Comparison of ENCODE assay signal across 8 mouse cellular contexts in the genomic region with DNA sequence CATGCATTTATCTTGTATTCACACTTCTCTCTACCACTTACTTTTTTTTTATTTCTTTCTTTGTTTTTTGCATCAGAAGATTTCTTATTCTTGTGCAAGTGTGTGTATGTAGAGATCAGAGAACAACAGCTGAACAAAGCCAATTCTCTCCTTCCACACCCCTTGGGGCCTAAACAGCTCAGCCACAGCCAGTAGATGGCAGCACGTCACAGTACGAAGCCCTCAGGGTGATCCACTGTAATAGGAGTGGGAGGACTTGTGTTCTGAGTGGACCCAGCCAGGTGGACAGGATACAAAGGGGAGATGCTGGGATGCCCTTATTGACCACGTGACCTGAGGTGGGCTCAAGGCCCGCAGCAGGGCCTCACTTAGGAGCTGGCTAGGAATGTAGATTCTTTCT. TPM values are rescaled to one million over a fixed set of nuclear protein-coding genes. Genes with fewer than 3 reads are reported as not detected.
DNase-seq lines count a peak whose midpoint lies in the region; ATAC-seq lines count a peak whose summit lies in the region.
"Had no signal": no experiment of that assay in that cellular context is flagged by ENCODE, and none has a peak within 500 bp of the region (broad histone marks: within the 10 kb centered on the region; RNA-seq: fewer than 3 reads in every experiment).

No protein-coding gene starts in this region.

- no peak overlapping the region for H3K27ac ChIP-seq in hindbrain, embryonic 14.5 days
- H3K27ac ChIP-seq: macrophage had no signal

- H3K4me3 ChIP-seq in hindbrain, embryonic 14.5 days (replicated peaks; ENCODE audit: low read length): no peak overlapping the region

- H3K36me3 ChIP-seq in hindbrain, embryonic 14.5 days (replicated peaks; ENCODE audit: control insufficient read depth, insufficient read depth): no peaks in the 10 kb centered on the region

- H3K27me3 ChIP-seq in hindbrain, embryonic 14.5 days (ENCODE audit: control insufficient read depth, insufficient read depth, low read length): no peaks in the 10 kb centered on the region

- H3K9ac ChIP-seq in hindbrain, embryonic 14.5 days: no peak overlapping the region

- peak; percentile 89 for ATAC-seq in activated CD4-positive, CD25-positive, alpha-beta regulatory T cell, adult 4 months
- peak; percentile 74; the same call in 1 of the 2 replicates for ATAC-seq in hindbrain, embryonic 14.5 days (ENCODE audit: low FRiP score)
- ATAC-seq in megakaryocyte, adult 5-6 weeks (ENCODE audit: poor library complexity, severe bottlenecking): peak; percentile 93

- no peak overlapping the region for H3K4me2 ChIP-seq in hindbrain, embryonic 14.5 days (replicated peaks)

- H3K4me1 ChIP-seq in hindbrain, embryonic 14.5 days (replicated peaks; ENCODE audit: control insufficient read depth, insufficient read depth, low read length): no peaks in the 10 kb centered on the region

- peak; percentile 78 to 87 for DNase-seq in cerebellum, postnatal 25 days
- peak; percentile 77 for DNase-seq in gastrocnemius, adult 18-20 months (ENCODE audit: low spot score)
- DNase-seq in hindbrain, embryonic 14.5 days (ENCODE audit: low spot score): peak; percentile 77
- peak; percentile 56 to 60 for DNase-seq in layer of hippocampus, postnatal 36 days
- peak; percentile 61 for DNase-seq in skeletal muscle tissue, adult 2 months (ENCODE audit: low read depth, low spot score)

- WGBS in hindbrain, embryonic 14.5 days: 12% methylated on average over 4 of the region's 4 CpGs

- H3K9me3 ChIP-seq in hindbrain, embryonic 14.5 days (ENCODE audit: control insufficient read depth, low read length): no peaks in the 10 kb centered on the region

RNA-seq across cellular contexts. Expression of a gene that starts 5.3 kb away (rescaled TPM):
- 1 to 10 TPM; 4.9 to 7.9 TPM for polyA plus RNA-seq in activated CD4-positive, CD25-positive, alpha-beta regulatory T cell, adult 4 months (2017; shearing (Covaris generic))
- under 1 TPM in 1 of 2 experiments, not detected in 1; 0.12 TPM for total RNA-seq in gastrocnemius, adult 18-20 months (2021)
- polyA plus RNA-seq in hindbrain, embryonic 14.5 days (2014; fragmentation: Nextera tagmentation; extraction: Ambion mirVana): 0.13 and 0.17 TPM in 2 replicates
- total RNA-seq in layer of hippocampus, postnatal 36 days (2021): under 1 TPM in 1 of 2 experiments, not detected in 1; 0.15 TPM
- 15.2 and 16.9 TPM in 2 replicates for total RNA-seq in megakaryocyte, adult 5-6 weeks (2015)
- 18.8 and 20.7 TPM in 2 replicates for total RNA-seq in megakaryocyte, adult 5-6 weeks (2017)

RNA-seq across cellular contexts. Expression of a gene that starts 16.2 kb away (rescaled TPM):
- polyA plus RNA-seq in activated CD4-positive, CD25-positive, alpha-beta regulatory T cell, adult 4 months (2017; shearing (Covaris generic)): 100 to 1,000 TPM; 216 to 230 TPM
- 10 to 100 TPM; 39.8 to 42.2 TPM for total RNA-seq in gastrocnemius, adult 18-20 months (2021)
- 95.0 and 105 TPM in 2 replicates for polyA plus RNA-seq in hindbrain, embryonic 14.5 days (2014; fragmentation: Nextera tagmentation; extraction: Ambion mirVana)
- 10 to 100 TPM; 54.5 to 56.3 TPM for total RNA-seq in layer of hippocampus, postnatal 36 days (2021)
- 248 and 273 TPM in 2 replicates for total RNA-seq in megakaryocyte, adult 5-6 weeks (2015)
- total RNA-seq in megakaryocyte, adult 5-6 weeks (2017): 249 and 251 TPM in 2 replicates

RNA-seq across cellular contexts. Expression of a gene that starts 30.7 kb away (rescaled TPM):
- polyA plus RNA-seq in activated CD4-positive, CD25-positive, alpha-beta regulatory T cell, adult 4 months (2017; shearing (Covaris generic)): 10 to 100 TPM; 74.0 to 98.1 TPM
- total RNA-seq in gastrocnemius, adult 18-20 months (2021): 10 to 100 TPM; 22.5 to 23.3 TPM
- 68.8 and 72.0 TPM in 2 replicates for polyA plus RNA-seq in hindbrain, embryonic 14.5 days (2014; fragmentation: Nextera tagmentation; extraction: Ambion mirVana)
- 10 to 100 TPM; 33.4 to 43.1 TPM for total RNA-seq in layer of hippocampus, postnatal 36 days (2021)
- total RNA-seq in megakaryocyte, adult 5-6 weeks (2015): 72.1 and 86.7 TPM in 2 replicates
- total RNA-seq in megakaryocyte, adult 5-6 weeks (2017): 143 and 189 TPM in 2 replicates

RNA-seq across cellular contexts. Expression of a gene that starts 34.3 kb away (rescaled TPM):
- polyA plus RNA-seq in activated CD4-positive, CD25-positive, alpha-beta regulatory T cell, adult 4 months (2017; shearing (Covaris generic)): 100 to 1,000 TPM; 172 to 181 TPM
- total RNA-seq in gastrocnemius, adult 18-20 months (2021): 10 to 100 TPM; 25.6 to 27.0 TPM
- polyA plus RNA-seq in hindbrain, embryonic 14.5 days (2014; fragmentation: Nextera tagmentation; extraction: Ambion mirVana): 200 and 208 TPM in 2 replicates
- 100 to 1,000 TPM in 1 of 2 experiments, 10 to 100 TPM in 1; 93.9 to 103 TPM for total RNA-seq in layer of hippocampus, postnatal 36 days (2021)
- total RNA-seq in megakaryocyte, adult 5-6 weeks (2015): 104 and 125 TPM in 2 replicates
- total RNA-seq in megakaryocyte, adult 5-6 weeks (2017): 130 and 147 TPM in 2 replicates

RNA-seq across cellular contexts. Expression of a gene that starts 56.4 kb away (rescaled TPM):
- 10 to 100 TPM; 73.0 to 74.3 TPM for polyA plus RNA-seq in activated CD4-positive, CD25-positive, alpha-beta regulatory T cell, adult 4 months (2017; shearing (Covaris generic))
- 10 to 100 TPM; 38.5 to 40.1 TPM for total RNA-seq in gastrocnemius, adult 18-20 months (2021)
- 60.3 and 63.3 TPM in 2 replicates for polyA plus RNA-seq in hindbrain, embryonic 14.5 days (2014; fragmentation: Nextera tagmentation; extraction: Ambion mirVana)
- total RNA-seq in layer of hippocampus, postnatal 36 days (2021): 10 to 100 TPM; 35.5 to 36.4 TPM
- total RNA-seq in megakaryocyte, adult 5-6 weeks (2015): 60.7 and 76.8 TPM in 2 replicates
- 54.9 and 60.4 TPM in 2 replicates for total RNA-seq in megakaryocyte, adult 5-6 weeks (2017)

Comparison
In these comparisons a context has a peak if more than half of its experiments do, and no peak if none do; other contexts are left out.
1. RNA of a gene that starts 5.3 kb away (total RNA-seq): 15.2 to 20.7 TPM in megakaryocyte, adult 5-6 weeks; 0.15 TPM in layer of hippocampus, postnatal 36 days and 0.12 TPM in gastrocnemius, adult 18-20 months; every median in the first group is over 10 times any median in the second.
2. RNA of a gene that starts 16.2 kb away (total RNA-seq): 248 to 273 TPM in megakaryocyte, adult 5-6 weeks; 54.5 to 56.3 TPM in layer of hippocampus, postnatal 36 days and 39.8 to 42.2 TPM in gastrocnemius, adult 18-20 months; every median in the first group is over 4 times any median in the second.
3. Peak in every context shown above with its lines, with median percentiles within 50 percentile points of each other: ATAC-seq and DNase-seq.